Mouse (Mus musculus) adrenal gland, adult 2 months (tissue): Measurements from ENCODE around the gene H3f3a. TPM values are rescaled to one million over a fixed set of nuclear protein-coding genes. Genes with fewer than 3 reads are reported as not detected.

Source experiments
- DNase-seq: peaks from one replicate; pipeline ENCODE4 v3.0.0; 2021
- polyA plus RNA-seq: library from polyadenylated mRNA; depleted of rRNA; stranded (reverse); fragments of >200 nt; gene quantifications from 2 replicates; pipeline ENCODE4 v1.2.3, GENCODE M21; 2012
- total RNA-seq, 2 experiments: library from RNA; stranded (reverse); gene quantifications; 2 replicates each; pipeline ENCODE4 v1.2.3; 2021

Gene H3f3a
- total and polyA plus RNA-seq, 3 experiments = 113 to 657 (median 639) TPM

- DNase-seq = peak; percentile 30
Measured at GRCm38 (mm10) chr1:180782906-180783579, 30.7 kb downstream of the H3f3a start.

- no peak for DNase-seq
Measured at GRCm38 (mm10) chr1:180781250-180781649, 32.5 kb downstream of the H3f3a start.

GRCm38 (mm10) chr1:180780291-180780690 lies 33.5 kb downstream of the H3f3a start:
- DNase-seq = no peak

- DNase-seq = no peak
Measured at GRCm38 (mm10) chr1:180778941-180779340, 34.8 kb downstream of the H3f3a start.

GRCm38 (mm10) chr1:180778403-180778754 lies 35.4 kb downstream of the H3f3a start:
- no peak for DNase-seq

- peak; percentile 93 for DNase-seq
Measured at GRCm38 (mm10) chr1:180777660-180778402, 35.9 kb downstream of the H3f3a start.

- no peak for DNase-seq
Measured at GRCm38 (mm10) chr1:180777289-180777659, 36.5 kb downstream of the H3f3a start.

- DNase-seq = no peak
Measured at GRCm38 (mm10) chr1:180776494-180776893, 37.2 kb downstream of the H3f3a start.

GRCm38 (mm10) chr1:180775849-180776493 lies 37.8 kb downstream of the H3f3a start:
- DNase-seq = no peak

- no peak for DNase-seq
Measured at GRCm38 (mm10) chr1:180775317-180775716, 38.4 kb downstream of the H3f3a start.

- no peak for DNase-seq
Measured at GRCm38 (mm10) chr1:180774664-180775063, 39.1 kb downstream of the H3f3a start.

- no peak for DNase-seq
Measured at GRCm38 (mm10) chr1:180772291-180772690, 41.5 kb downstream of the H3f3a start.

- DNase-seq = no peak
Measured at GRCm38 (mm10) chr1:180771722-180772121, 42.0 kb downstream of the H3f3a start.

- DNase-seq = no peak
Measured at GRCm38 (mm10) chr1:180771306-180771705, 42.4 kb downstream of the H3f3a start.

GRCm38 (mm10) chr1:180768334-180769168 lies 45.2 kb downstream of the H3f3a start:
- DNase-seq = peak; percentile 89

- peak; percentile 40 for DNase-seq
Measured at GRCm38 (mm10) chr1:180767541-180768333, 46.0 kb downstream of the H3f3a start.

GRCm38 (mm10) chr1:180766557-180766956 lies 47.2 kb downstream of the H3f3a start:
- DNase-seq = no peak

GRCm38 (mm10) chr1:180765393-180765792 lies 48.4 kb downstream of the H3f3a start:
- DNase-seq = no peak

GRCm38 (mm10) chr1:180763828-180764227 lies 49.9 kb downstream of the H3f3a start:
- DNase-seq = peak; percentile 80

- no peak for DNase-seq
Measured at GRCm38 (mm10) chr1:180763307-180763706, 50.4 kb downstream of the H3f3a start.

- DNase-seq = no peak
Measured at GRCm38 (mm10) chr1:180762679-180763078, 51.1 kb downstream of the H3f3a start.
